Mouse (Mus musculus) cerebellum, adult 11 months (tissue): ENCODE measurements at regions not wholly inside any gene's neighbourhood (a gene's known extent, or its start where the extent isn't known, plus 50 kb on each side); places are given as distances from the start of the nearest gene placed in this dataset.
"Not testable (repeated sequence)": the region's sequence is repeated elsewhere in the genome, so short reads cannot be mapped to it uniquely, and the experiment has no call there.

Experiments used
- DNase-seq: peaks from one replicate; pipeline ENCODE4 v3.0.0; 2022

GRCm38 (mm10) chr9:31650362-31651130, 186.3 kb upstream of the Tmem45b start:
- DNase-seq: no peak

GRCm38 (mm10) chr9:31649073-31649472, 184.8 kb upstream of the Tmem45b start:
- no peak for DNase-seq

- no peak for DNase-seq
These were observed 184.3 kb upstream of the Tmem45b start for GRCm38 (mm10) chr9:31648551-31648950.

GRCm38 (mm10) chr9:31645114-31645513, 180.9 kb upstream of the Tmem45b start:
- DNase-seq: no peak

- no peak for DNase-seq
These were observed 179.8 kb upstream of the Tmem45b start for GRCm38 (mm10) chr9:31644106-31644505.

- no peak for DNase-seq
These were observed 177.9 kb upstream of the Tmem45b start for GRCm38 (mm10) chr9:31642169-31642568.

GRCm38 (mm10) chr9:31628291-31628690, 164.0 kb upstream of the Tmem45b start:
- DNase-seq: no peak

GRCm38 (mm10) chr9:31621553-31621952, 157.3 kb upstream of the Tmem45b start:
- DNase-seq: not testable (repeated sequence)

GRCm38 (mm10) chr9:31619344-31619743, 155.1 kb upstream of the Tmem45b start:
- no peak for DNase-seq

- no peak for DNase-seq
These were observed 150.1 kb upstream of the Tmem45b start for GRCm38 (mm10) chr9:31614250-31614945.

GRCm38 (mm10) chr9:31611036-31611695, 146.9 kb upstream of the Tmem45b start:
- DNase-seq: no peak

GRCm38 (mm10) chr9:31610631-31611030, 146.4 kb upstream of the Tmem45b start:
- DNase-seq: no peak

- DNase-seq: peak; percentile 1
These were observed 145.9 kb upstream of the Tmem45b start for GRCm38 (mm10) chr9:31610212-31610611.

GRCm38 (mm10) chr9:31609731-31610130, 145.5 kb upstream of the Tmem45b start:
- no peak for DNase-seq

- DNase-seq: no peak
These were observed 144.0 kb upstream of the Tmem45b start for GRCm38 (mm10) chr9:31608084-31608870.

- DNase-seq: no peak
These were observed 142.7 kb upstream of the Tmem45b start for GRCm38 (mm10) chr9:31606936-31607335.

- no peak for DNase-seq
These were observed 140.3 kb upstream of the Tmem45b start for GRCm38 (mm10) chr9:31604497-31605090.

- DNase-seq: no peak
These were observed 138.4 kb upstream of the Tmem45b start for GRCm38 (mm10) chr9:31602707-31603106.

- DNase-seq: no peak
These were observed 130.8 kb upstream of the Tmem45b start for GRCm38 (mm10) chr9:31595096-31595495.

- no peak for DNase-seq
These were observed 123.4 kb upstream of the Tmem45b start for GRCm38 (mm10) chr9:31587671-31588070.

GRCm38 (mm10) chr9:31583983-31584382, 119.7 kb upstream of the Tmem45b start:
- no peak for DNase-seq

GRCm38 (mm10) chr9:31582947-31583346, 118.7 kb upstream of the Tmem45b start:
- no peak for DNase-seq
